Mouse (Mus musculus): ENCODE measurements around the gene Slc27a4. TPM values are rescaled to one million over a fixed set of nuclear protein-coding genes. Genes with fewer than 3 reads are reported as not detected.
"Not testable (repeated sequence)": the region's sequence is repeated elsewhere in the genome, so short reads cannot be mapped to it uniquely, and the experiment has no call there.

Gene Slc27a4
- polyA plus RNA-seq (2016; fragmentation: Nextera tagmentation; extraction: Ambion mirVana), result 7.9 and 8.6 TPM in 2 replicates

- Histone ChIP-seq H3K4me1 (peaks cover 18% of the 10 kb centered on the region), H3K27me3 (ENCODE audit: poor library complexity, severe bottlenecking) (peaks cover 26% of the 10 kb centered on the region), H3K36me3 (replicated peaks) (peaks cover 30% of the 10 kb centered on the region), H3K4me3 (peak within 1 kb of the TSS; percentile 93), H3K27ac (peak within 1 kb of the TSS; percentile 87), H3K9me3 (no peaks in the 10 kb centered on the region)
- 7% methylated on average over 26 of the region's 28 CpGs for WGBS
- peak; percentile 93 for DNase-seq (ENCODE audit: extremely low spot score, low spot score)
Measured at GRCm38 (mm10) chr2:29802075-29802826, at the start of gene Slc27a4. Slc27a4 (plus strand) TSS chr2:29802634.

- Histone ChIP-seq H3K4me3 (no peak overlapping the region), H3K27ac (no peak overlapping the region), H3K27me3 (ENCODE audit: poor library complexity, severe bottlenecking) (peaks cover 34% of the 10 kb centered on the region), H3K36me3 (replicated peaks) (no peaks in the 10 kb centered on the region), H3K9me3 (0 out of 2 replicates have a peak, but pooled peaks cover 4% of the 10 kb centered on the region), H3K4me1 (peaks cover 12% of the 10 kb centered on the region)
- DNase-seq (ENCODE audit: extremely low spot score, low spot score), result no peak
Measured at GRCm38 (mm10) chr2:29755693-29756092, 46.7 kb upstream of the Slc27a4 start.

GRCm38 (mm10) chr2:29764831-29765230 lies 37.6 kb upstream of the Slc27a4 start:
- Histone ChIP-seq H3K4me3 (no peak overlapping the region), H3K27ac (no peak overlapping the region), H3K36me3 (replicated peaks) (no peaks in the 10 kb centered on the region), H3K9me3 (no peaks in the 10 kb centered on the region), H3K4me1 (no peaks in the 10 kb centered on the region), H3K27me3 (ENCODE audit: poor library complexity, severe bottlenecking) (peaks cover 20% of the 10 kb centered on the region)
- DNase-seq (ENCODE audit: extremely low spot score, low spot score), result peak; percentile 71
- 2% methylated on average over 1 of the region's 1 CpGs for WGBS

- no peak overlapping the region for H3K27ac ChIP-seq
- no peak overlapping the region for H3K4me3 ChIP-seq
- no peak for DNase-seq (ENCODE audit: extremely low spot score, low spot score)
- no peaks in the 10 kb centered on the region for H3K4me1 ChIP-seq
- peaks cover 5% of the 10 kb centered on the region for H3K36me3 ChIP-seq (replicated peaks)
- no peaks in the 10 kb centered on the region for H3K9me3 ChIP-seq
- peaks cover 10% of the 10 kb centered on the region; the same call in 1 of the 2 replicates for H3K27me3 ChIP-seq (ENCODE audit: poor library complexity, severe bottlenecking)
- 69% methylated on average over 11 of the region's 11 CpGs for WGBS
Measured at GRCm38 (mm10) chr2:29767976-29768709, 34.3 kb upstream of the Slc27a4 start.

GRCm38 (mm10) chr2:29768901-29769300 lies 33.5 kb upstream of the Slc27a4 start:
- DNase-seq (ENCODE audit: extremely low spot score, low spot score), result no peak
- H3K4me1 ChIP-seq, result no peaks in the 10 kb centered on the region
- 70% methylated on average over 9 of the region's 9 CpGs for WGBS

GRCm38 (mm10) chr2:29770162-29770561 lies 32.3 kb upstream of the Slc27a4 start:
- H3K36me3 ChIP-seq (replicated peaks), result peaks cover 21% of the 10 kb centered on the region
- H3K4me3 ChIP-seq, result no peak overlapping the region
- no peak for DNase-seq (ENCODE audit: extremely low spot score, low spot score)
- H3K27me3 ChIP-seq (ENCODE audit: poor library complexity, severe bottlenecking), result 0 out of 2 replicates have a peak, but pooled peaks cover 4% of the 10 kb centered on the region
- H3K9me3 ChIP-seq, result no peaks in the 10 kb centered on the region
- no peaks in the 10 kb centered on the region for H3K4me1 ChIP-seq
- H3K27ac ChIP-seq, result no peak overlapping the region

More at GRCm38 (mm10) chr2:29768901-29769300, 33.5 kb upstream of the Slc27a4 start:
- Histone ChIP-seq H3K9me3 (no peaks in the 10 kb centered on the region), H3K36me3 (replicated peaks) (peaks cover 13% of the 10 kb centered on the region), H3K27me3 (ENCODE audit: poor library complexity, severe bottlenecking) (0 out of 2 replicates have a peak, but pooled peaks cover 7% of the 10 kb centered on the region), H3K4me3 (no peak overlapping the region), H3K27ac (no peak overlapping the region)

- H3K27me3 ChIP-seq (ENCODE audit: poor library complexity, severe bottlenecking), result no peaks in the 10 kb centered on the region
- DNase-seq (ENCODE audit: extremely low spot score, low spot score), result no peak
- no peaks in the 10 kb centered on the region for H3K9me3 ChIP-seq
- H3K4me1 ChIP-seq, result no peaks in the 10 kb centered on the region
- no peak overlapping the region for H3K4me3 ChIP-seq
- peaks cover 35% of the 10 kb centered on the region for H3K36me3 ChIP-seq (replicated peaks)
- H3K27ac ChIP-seq, result no peak overlapping the region
- WGBS, result 86% methylated on average over 8 of the region's 8 CpGs
Measured at GRCm38 (mm10) chr2:29771611-29772461, 30.6 kb upstream of the Slc27a4 start.

- Histone ChIP-seq H3K4me1 (no peaks in the 10 kb centered on the region), H3K27ac (no peak overlapping the region), H3K27me3 (ENCODE audit: poor library complexity, severe bottlenecking) (no peaks in the 10 kb centered on the region), H3K4me3 (no peak overlapping the region), H3K9me3 (no peaks in the 10 kb centered on the region), H3K36me3 (replicated peaks) (peaks cover 49% of the 10 kb centered on the region)
- WGBS, result 96% methylated on average over 4 of the region's 4 CpGs
- no peak for DNase-seq (ENCODE audit: extremely low spot score, low spot score)
Measured at GRCm38 (mm10) chr2:29773323-29773722, 29.1 kb upstream of the Slc27a4 start.

GRCm38 (mm10) chr2:29781256-29781655 lies 21.2 kb upstream of the Slc27a4 start:
- DNase-seq (ENCODE audit: extremely low spot score, low spot score); H3K27ac ChIP-seq; H3K27me3 ChIP-seq (ENCODE audit: poor library complexity, severe bottlenecking); H3K4me1 ChIP-seq; H3K4me3 ChIP-seq: not testable (repeated sequence)
- peaks cover 12% of the 10 kb centered on the region for H3K9me3 ChIP-seq
- peaks cover 99% of the 10 kb centered on the region for H3K36me3 ChIP-seq (replicated peaks)
- WGBS, result 96% methylated on average over 2 of the region's 2 CpGs

GRCm38 (mm10) chr2:29784290-29784689 lies 18.1 kb upstream of the Slc27a4 start:
- Histone ChIP-seq H3K36me3 (replicated peaks) (peaks cover 72% of the 10 kb centered on the region), H3K4me3 (no peak overlapping the region), H3K27ac (no peak overlapping the region), H3K9me3 (peaks cover 12% of the 10 kb centered on the region), H3K27me3 (ENCODE audit: poor library complexity, severe bottlenecking) (no peaks in the 10 kb centered on the region), H3K4me1 (peaks cover 20% of the 10 kb centered on the region)
- no peak for DNase-seq (ENCODE audit: extremely low spot score, low spot score)
- 75% methylated on average over 4 of the region's 4 CpGs for WGBS

GRCm38 (mm10) chr2:29787104-29787917 lies 15.1 kb upstream of the Slc27a4 start, which contains the start of gene Coq4:
Coq4 (plus strand) TSS chr2:29787493.
- peak; percentile 88 for DNase-seq (ENCODE audit: extremely low spot score, low spot score)
- Histone ChIP-seq H3K27ac (peak within 1 kb of the TSS; percentile 88), H3K36me3 (replicated peaks) (peaks cover 69% of the 10 kb centered on the region), H3K4me1 (peaks cover 20% of the 10 kb centered on the region), H3K4me3 (peak within 1 kb of the TSS; percentile 88), H3K9me3 (peaks cover 1% of the 10 kb centered on the region; the same call in 1 of the 2 replicates), H3K27me3 (ENCODE audit: poor library complexity, severe bottlenecking) (no peaks in the 10 kb centered on the region)
- 2% methylated on average over 31 of the region's 31 CpGs for WGBS
